Mouse (Mus musculus) thymus, adult 2 months (tissue): ENCODE measurements around the gene 2810408A11Rik.

Experiments
- CTCF ChIP-seq: fragments of 200-500 bp; IDR thresholded peaks from 2 replicates; pipeline ENCODE4 v1.5.1; 2012; ENCODE audit warnings: mild to moderate bottlenecking, control low read depth, low read length, moderate library complexity, borderline replicate concordance; ENCODE audit not compliant: control insufficient read depth, poor library complexity, insufficient read depth; ENCODE audit errors: extremely low read depth
- POLR2A ChIP-seq: fragments of 200-500 bp; IDR thresholded peaks from 2 replicates; pipeline ENCODE4 v1.6.1; 2012; ENCODE audit warnings: mild to moderate bottlenecking, low read length, control low read depth, moderate library complexity; ENCODE audit not compliant: control insufficient read depth, poor library complexity, insufficient read depth; ENCODE audit errors: extremely low read depth

DNA sequence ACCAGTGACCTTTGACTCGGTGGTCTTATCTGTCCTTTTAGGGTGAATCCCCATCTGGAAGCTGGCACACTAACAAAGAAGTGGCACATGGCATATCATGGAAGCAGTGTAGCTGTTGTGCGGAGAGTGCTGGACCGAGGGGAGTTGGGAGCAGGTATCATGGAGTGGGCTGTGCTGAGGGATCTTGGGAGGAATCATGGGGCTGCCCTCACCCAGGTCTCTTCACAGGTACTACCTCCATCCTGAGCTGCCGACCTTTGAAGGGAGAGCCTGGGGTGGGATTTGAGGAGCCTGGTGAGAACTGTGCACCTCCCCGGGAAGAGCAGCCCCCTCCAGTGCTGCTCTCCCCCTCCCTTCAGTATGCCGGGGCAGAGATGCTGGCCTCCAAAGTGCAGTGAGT, 10.9 kb upstream of the 2810408A11Rik start:
- no peak for TF ChIP-seq CTCF
- no peak for TF ChIP-seq POLR2A
